Mouse (Mus musculus): Measurements from ENCODE around the gene Kcnip3.

The Kcnip3 gene

DNA sequence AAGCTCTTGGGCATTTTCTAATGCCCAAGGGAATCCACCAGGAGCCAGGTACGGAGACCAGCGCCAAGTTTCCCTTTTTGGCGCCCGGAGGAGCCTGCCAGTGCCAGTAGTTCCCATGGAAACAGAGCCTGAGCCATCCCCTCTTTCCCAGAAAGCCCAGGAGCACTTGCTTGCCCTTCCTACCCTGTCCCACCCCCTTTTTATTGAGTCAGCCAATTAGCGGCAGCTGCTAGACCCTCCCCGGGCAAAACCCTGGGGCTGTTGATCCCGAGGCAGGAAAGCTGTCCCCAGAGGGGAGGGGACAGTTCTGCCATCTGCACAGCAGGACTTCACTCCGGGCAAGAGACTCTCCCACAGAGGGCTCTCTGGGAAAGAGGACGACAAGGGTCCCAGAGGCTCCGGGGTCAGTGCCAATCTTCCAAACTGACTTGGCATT lies at the start of gene Kcnip3:
Gene Kcnip3 (minus strand): TSS at position 89 of the 436 bp plus-strand sequence.
- DNase-seq (ENCODE audit: low spot score) = no peak

DNA sequence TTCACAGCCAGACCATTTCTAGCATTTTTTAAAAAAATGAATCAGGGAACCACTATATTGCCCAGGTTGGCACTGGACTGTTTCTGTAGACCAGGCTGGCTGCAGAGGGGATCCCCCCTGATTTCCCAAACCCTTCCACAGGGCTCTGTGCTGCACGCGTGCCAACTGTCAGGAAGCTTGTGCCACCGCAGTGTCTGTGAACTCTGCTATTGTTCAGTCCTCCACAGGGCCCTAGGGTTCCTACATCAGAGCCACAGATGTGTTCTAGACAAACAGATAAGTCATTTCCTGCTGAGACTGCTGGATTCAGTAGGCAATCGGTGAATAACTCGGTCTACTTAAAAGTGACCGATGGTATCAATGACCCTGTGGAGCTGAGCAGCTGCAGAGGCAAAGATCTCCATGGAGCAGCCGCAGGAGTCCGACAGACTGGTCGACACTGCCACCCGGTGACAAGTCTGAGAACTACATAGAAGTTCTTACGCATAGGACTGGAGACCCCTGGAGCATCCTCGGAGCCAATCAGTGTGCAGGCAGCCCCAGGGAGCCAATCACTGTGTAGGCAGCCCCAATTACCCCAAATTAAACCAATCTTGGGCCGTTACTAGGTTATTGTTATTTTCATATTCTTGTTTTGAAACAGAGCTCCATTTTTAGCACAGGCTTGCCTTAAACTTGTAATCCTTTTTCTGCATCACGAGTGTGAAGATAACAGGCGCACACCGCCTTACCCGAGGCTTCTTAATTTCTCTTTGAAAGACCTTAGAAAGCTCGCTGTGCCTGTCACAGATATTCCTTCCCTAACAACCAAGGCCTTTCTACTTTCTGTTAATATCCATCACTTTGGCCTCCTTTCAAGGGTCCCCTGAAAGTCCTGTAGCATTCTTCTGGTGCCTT lies 37.4 kb upstream of the Kcnip3 start:
- DNase-seq (ENCODE audit: low spot score) = peak; percentile 61

DNA sequence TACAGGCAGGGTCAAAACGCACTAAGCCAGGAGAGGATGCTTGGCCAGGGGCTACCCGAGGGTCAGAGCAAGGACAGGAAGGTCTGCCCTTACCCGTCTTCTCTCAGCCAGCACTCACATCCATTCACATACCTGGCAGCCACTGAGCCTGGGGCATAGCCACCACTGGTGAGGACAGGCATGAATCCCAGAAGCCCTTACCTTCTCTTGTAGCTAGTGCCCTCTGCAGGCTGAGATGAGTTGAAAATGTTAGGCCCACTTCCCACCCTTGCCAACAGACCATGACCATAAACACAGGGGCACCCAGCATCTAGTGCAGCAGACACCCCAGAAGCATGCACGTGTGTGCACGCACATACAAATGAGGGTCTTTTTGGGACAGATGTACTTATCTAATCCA lies 29.2 kb upstream of the Kcnip3 start:
- no peak for DNase-seq (ENCODE audit: low spot score)

DNA sequence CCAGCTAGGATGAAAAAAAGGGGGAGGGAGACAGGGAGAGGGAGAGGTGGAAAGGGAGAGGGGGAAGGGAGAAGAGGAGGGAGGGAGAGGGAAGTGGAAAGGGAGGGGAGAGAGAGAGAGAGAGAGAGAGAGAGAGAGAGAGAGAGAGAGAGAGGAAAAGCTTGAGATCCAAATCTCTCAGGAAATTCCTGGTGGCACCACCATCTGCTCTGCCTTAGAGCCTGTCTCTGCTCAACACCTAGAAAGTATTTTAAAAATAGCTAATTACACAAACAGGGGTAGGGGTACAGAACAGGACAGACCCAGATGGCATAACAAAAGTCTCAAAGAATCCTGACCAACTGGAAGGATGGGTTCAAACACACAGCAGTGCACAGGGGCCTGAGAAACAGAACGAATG lies 28.6 kb upstream of the Kcnip3 start:
- DNase-seq (ENCODE audit: low spot score) = no peak

DNA sequence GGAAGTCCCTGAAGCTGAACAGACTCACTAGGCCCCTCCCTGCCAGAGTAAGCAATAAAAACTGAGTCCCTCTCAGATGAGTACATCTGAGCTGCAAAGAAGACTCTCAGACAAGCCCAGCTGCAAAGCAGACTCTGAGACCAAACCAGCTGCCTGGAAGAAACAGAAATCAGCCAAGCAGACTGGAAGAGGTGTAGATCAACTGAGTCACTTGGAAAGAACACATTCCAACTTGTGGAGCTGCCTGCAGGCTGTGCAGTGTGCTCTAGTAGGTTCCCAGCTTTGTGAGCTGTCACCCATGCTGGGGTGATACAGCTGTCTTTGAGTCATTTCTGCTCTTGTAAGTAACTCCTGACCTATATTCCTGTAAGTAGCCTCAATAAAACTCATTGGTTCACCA lies 27.8 kb upstream of the Kcnip3 start:
- no peak for DNase-seq (ENCODE audit: low spot score)

DNA sequence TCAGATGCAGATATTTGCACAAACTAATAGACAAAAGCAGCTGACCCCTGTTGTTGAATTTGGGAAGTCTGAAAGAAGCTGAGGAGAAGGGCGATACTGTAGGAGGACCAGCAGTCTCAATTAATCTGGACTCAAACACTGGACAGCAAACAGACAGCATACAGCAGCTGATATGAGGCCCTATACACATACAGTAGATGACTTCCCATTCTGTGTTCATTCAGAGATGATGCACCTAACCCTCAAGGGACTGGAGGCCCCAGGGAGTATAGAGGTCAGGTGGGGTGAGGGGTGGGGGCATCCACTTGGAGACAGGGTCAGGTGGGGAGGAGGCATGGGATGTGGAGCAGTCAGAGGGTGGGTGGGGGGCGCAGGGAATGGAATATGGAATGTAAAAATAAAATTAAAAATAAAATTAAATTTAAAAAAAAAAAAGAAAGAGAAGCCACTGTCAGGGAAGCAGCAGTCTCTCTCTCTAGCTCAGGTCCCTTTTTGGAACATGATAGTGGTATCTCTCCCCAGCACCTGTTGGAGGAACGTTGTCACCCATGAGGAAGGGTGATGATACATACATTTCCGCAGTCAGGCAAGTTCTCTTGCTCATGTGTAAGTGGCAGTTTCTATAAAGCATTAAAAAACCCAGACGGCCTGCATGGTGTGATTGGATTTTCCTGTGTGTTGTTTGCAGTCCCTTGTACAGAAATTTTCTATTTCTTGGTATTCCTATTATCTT lies 26.6 kb upstream of the Kcnip3 start:
- no peak for DNase-seq (ENCODE audit: low spot score)

DNA sequence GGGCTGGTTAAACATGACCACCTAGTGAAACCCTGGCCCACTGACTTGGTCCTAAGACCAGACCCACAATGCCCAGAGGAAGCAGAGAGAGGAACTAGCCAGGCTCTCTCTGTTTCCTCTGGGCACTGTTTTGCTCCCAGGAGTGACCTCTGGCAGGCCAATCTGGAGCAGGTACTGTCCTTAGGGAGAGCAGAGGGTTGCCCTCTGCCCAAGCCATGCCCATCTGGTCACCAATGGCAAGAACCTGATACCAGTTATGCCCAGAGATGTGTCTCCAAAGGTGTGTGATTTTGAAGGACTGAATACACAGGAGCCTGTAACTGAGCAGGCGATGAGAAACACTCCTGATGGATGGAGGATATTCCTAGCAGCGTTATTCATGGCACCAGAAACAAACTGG lies 19.8 kb upstream of the Kcnip3 start:
- DNase-seq (ENCODE audit: low spot score) = no peak

DNA sequence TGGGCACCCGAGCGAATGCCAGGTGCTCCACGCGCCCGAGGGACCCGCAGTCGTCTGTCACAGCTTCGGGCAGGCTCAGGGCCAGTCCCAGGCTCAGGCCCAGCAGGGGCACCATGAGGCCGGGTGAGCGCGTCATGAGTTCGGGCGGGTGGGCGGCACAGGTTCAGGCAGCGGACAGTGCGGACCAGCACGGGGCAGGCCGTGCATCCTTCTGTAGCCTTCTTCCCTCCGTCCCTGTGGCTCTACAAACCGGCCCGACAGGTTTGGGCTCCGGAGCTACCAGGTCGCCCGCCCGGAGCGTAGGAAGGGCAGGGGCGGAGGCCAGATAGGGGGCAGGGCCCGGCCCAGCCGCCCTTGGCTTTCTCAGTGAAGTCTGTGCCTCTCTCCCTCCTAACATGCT lies 19.3 kb upstream of the Kcnip3 start, which contains the start of gene Prom2:
Gene Prom2 (minus strand): TSS at position 283 of the 400 bp plus-strand sequence.
- DNase-seq (ENCODE audit: low spot score) = no peak

DNA sequence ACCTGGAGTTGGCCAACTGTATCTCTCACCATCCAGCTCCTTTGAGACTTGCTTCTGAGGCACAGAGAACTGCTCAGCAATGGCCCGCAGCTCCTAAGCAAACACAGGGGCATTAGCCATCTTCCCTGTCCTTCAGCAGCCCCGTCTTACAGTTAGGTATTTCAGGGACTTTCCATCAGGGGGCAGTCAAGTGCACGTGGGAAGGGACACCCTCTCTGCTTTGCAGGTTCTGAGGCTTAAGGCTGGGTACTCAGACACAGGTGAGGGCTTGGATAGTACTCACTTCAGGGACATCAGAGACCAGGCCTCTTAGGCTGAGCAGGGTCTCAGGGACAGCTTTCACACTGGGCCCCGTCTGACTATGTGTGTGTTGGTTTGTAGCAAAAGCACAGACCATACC lies 17.6 kb upstream of the Kcnip3 start:
- no peak for DNase-seq (ENCODE audit: low spot score)

DNA sequence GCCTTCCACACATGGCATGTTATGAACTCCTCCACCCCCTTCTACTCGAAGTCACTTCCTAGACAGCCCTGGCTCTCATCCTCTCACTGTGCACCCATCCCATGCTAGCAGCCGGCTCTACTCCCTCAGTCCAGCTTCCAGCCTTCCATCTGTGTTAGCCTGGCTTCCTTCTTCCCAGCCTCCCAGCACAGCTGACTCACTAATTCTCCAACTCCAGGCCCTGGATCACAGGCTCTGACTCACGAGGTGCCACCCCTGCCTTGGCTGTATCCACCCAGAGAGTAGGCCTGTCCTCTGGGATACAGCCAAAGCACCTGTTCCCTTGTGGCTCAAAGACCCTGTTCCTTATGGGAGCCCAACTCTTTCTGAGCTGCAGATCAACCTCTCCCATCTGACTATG lies 15.7 kb upstream of the Kcnip3 start:
- no peak for DNase-seq (ENCODE audit: low spot score)

DNA sequence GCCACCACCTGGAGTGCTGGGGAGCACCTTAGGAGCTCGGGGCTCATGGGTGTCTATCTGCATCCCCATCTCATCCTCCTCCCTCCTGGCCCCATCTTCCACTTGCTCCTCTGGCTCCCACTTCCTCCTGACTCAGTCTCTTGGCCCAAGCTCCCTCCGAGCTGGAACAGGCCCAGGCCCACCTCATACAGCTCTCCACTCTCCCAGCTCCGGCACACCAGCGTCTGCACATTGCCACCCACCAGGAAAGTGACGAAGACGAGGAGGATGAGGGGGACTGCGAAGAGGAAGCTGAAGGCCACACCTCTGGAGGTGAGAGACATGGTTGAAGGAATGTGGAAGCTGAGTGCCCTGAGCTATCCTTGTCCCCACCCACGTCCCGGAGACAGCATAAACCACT lies 13.5 kb upstream of the Kcnip3 start:
- no peak for DNase-seq (ENCODE audit: low spot score)

DNA sequence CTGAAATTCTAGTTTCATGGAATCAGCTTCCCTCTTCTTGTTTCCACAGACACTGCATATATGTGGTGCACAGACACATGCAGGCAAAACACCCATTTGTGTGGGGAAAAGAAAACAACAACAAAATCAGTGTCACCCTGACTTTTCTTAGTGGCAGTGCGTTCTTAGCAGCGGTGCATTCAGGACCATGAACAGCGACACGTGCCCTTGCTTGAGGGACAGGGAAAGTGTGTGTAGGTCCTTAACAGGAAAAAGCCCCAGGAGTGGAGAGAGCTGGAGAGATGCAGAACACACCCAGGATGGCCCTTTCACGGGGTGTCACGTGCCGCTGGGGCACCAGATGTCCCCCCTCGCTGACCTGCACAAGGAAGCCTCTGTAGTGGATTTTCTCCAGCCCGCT lies 10.5 kb upstream of the Kcnip3 start:
- no peak for DNase-seq (ENCODE audit: low spot score)

DNA sequence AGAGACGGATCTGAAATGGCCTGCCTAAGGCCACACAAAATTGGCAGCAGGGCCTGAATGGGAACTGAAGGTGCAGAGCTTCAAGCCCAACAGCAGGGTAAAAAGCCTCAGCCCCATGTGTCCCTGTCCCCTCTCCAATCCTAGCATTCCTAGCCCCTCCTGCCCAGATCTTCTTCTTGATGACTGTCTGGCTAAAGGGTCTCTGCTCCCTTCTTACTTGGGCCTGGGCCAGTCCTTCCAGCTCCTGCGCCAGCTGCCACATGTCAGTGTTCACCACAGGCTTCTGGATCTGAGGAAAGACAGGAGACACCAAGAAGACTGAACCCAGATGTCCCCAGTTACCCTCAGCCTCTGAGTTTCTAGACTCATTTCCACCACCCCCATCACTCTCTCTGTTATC lies 9.7 kb upstream of the Kcnip3 start:
- no peak for DNase-seq (ENCODE audit: low spot score)

DNA sequence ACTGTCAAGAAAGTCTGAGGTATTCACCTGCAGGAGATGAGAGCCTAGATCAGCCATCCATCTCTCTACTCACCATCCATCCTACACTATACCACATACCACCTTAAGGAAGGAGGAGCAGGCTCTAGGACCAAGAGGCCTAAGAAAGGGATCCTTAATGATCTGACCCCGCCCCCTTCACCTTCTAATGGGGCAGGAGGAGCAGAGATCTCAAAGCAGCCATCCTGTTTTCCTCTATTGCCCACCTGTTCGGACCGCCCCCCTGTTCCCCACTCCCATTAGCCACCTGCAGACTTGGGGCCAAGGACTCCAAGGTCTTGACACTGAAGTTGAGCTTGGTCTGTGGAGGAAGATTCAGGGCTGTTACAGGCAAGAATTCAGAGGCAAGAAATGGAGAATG lies 8.5 kb upstream of the Kcnip3 start:
- no peak for DNase-seq (ENCODE audit: low spot score)

DNA sequence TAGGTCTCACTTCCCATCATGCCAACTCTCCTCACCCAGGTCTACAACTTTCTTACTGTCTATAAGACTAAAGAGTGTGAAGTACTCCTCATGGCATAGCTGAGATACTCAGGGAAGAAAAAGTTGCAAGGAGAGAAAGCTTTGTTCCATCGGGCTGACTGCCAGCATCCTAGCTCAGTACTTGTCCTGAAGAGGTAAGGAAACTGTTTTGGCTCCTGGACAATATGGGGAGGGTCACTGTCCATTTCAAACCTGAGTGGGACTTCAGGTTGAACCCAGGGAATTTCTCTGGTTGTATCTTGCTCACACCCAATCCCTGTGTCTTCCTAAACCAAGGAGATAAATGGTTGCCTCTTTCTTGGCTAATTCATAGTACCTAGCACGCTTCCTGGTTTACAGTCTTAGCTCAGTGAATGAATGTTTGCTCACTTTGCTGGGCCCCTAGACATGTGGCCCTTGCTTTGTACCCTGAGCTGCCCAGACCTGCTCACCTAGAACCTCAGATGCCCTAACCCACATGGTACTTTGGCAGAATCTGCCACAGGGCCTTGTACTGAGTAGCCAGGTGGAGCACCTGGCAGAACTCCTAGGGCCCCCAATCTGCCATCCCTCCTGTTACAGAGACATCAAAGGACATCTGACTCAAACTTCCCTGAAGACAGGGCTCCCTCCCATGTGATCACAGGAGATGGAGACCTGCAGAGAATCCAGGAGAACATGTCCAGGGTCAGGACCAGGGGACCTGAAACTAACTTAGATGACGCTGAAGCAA lies 3.3 kb upstream of the Kcnip3 start:
- no peak for DNase-seq (ENCODE audit: low spot score)

DNA sequence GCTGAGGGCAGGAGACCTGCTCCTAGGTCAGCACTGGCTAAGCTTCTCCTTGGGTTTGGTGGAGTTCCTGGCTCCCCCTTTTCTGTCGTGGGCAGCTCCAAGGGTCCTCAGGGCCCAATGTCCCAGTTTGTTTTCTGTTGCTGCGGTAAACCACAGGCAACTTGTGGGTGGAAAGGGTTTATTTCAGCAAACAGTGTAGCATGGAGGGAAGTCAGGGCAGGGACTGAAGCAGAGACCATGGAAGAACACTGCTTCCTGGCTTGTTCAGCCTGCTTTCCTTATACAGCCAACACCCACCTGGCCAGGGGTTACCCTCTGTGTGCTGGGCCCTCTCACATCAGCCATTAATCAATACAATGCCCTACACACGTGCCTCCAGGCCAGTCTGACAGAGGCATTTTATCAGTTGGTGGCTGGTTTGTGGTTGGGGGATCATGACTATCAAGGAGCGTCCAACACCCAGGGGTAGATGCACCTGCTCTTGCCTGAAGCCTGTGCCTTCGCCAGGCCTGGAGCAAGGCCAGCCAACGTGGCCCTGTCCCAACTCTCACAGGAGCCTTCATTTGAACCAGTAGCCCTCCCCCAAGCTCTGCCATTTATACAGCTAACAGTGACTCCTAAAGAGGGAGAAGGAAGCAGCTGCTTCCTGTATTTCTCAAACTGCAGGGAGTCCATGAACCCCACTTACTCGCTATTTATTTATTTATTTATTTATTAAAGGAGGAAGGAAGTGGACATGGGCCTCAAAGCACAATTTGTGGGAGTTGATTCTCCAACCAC lies 2.2 kb upstream of the Kcnip3 start:
- DNase-seq (ENCODE audit: low spot score) = no peak

DNA sequence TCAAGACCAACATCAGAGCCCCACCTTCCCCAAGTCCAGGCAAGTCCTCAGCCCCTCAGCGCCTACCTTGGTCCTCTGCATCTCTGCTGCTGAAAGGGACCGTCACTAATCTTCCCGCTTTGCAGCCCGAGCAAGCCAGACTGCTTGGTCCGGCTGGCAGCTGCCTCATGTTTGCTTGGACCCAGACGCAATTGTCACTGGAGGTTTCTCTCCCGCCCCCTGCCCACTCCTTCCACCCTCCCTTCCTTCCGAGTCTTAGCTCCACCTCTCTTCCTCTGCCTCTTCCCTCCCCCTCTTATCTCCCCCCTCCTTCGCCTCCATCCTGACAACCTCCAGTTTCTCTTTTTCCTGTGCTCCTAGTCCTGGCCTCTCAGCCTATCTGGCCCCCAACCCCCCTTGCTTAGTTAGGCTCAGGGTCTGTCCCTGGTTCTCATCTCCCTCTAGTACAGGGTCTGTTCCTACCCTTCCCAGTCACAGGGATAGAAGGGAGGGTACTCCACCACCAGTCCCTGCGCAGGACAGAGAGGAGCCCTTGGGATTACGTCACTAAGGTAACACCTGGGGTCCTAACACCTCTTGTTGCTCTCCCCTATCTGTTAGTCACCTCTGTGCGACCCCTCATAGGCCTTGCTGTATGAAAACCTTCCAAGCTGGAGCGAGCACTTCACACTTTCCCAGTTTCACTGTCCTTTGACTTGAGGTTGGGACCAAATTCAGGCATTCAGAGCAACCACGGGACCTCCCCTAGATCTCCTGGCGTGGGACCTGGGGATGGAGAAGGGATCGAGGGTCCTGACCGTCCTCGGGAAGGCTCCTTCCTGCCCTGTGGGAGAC lies 505 bp downstream of the Kcnip3 start:
- DNase-seq (ENCODE audit: low spot score) = no peak

DNA sequence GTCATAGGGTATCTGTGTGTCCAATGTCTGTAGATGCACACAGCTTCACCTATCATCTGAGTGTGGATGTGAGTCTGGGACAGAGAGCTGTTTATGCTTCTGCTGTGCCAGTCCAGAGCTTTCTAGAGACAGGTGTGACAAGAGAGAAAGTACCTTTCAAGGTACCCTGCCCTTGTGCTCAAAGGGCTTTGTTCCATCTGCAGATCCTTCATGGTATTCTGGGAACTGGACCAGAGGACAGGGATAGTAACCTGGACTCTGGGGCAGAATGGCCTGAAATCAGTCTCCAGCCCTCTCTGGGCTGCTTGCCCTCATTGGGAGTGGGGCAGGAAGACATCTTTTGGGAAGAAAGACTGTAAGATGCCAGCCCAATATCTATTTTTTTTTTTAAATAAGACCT lies 1.8 kb downstream of the Kcnip3 start:
- no peak for DNase-seq (ENCODE audit: low spot score)

DNA sequence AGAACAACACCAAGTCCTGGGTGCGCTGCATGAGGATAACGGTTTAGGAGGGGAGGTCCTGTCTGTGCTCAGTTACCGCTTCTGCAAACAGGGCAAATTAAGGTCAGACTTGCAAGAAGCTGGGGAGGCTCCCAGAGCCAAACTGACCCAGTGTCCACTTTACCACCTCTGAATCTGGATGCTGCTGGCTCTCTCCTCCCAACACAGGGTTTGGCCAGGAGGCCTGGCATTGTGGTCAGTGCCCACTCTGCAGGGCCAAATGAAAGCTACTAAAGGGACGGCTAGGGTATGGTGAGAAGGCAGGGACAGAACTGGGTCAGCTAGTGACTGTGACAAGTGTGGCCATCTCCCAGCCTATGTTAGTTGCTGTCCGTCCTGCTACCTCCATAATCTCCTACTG lies 2.6 kb downstream of the Kcnip3 start:
- no peak for DNase-seq (ENCODE audit: low spot score)

DNA sequence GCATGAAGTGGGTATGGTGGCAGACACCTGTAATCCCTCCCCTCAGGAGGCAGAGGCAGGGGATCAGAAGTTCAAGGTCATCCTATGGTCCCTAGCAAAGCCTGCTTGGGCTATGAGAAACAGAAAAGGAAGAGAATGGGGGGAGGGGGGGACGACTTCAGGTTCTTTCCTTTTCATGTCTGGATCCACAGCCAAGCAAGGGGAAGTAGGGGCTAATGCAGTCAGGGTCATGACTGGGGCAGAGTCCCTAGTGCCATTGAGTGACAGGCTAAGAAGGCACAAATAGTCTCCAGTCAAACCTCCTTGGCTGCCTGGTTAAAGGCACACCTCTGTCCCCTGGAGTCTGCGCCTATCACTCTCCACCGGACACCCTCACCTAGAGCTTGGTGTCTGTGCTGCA lies 3.1 kb downstream of the Kcnip3 start:
- no peak for DNase-seq (ENCODE audit: low spot score)

DNA sequence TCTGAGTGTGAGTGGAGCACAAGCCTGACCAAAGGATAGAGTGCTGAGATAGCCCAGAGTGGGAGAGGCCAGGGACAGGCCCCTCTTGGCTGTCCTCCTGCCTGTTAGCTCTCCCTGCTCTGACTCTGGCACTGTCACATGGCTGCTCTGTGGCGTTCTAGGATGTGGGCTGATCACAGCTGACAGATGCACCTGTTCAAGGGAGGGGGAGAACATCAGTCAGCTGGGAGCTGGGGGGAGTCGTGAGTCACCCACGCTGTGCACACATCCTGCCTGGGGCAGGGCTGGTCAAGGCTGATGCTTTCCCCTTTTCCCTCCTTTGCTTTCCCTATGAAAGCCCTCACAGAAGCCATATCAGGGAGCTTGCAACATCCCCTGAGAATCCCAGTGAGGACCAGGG lies 3.6 kb downstream of the Kcnip3 start:
- DNase-seq (ENCODE audit: low spot score) = no peak

Data from ovary, postnatal 10 days (tissue).